Mouse (Mus musculus) A20 (cell line): Measurements from ENCODE around the gene Slc1a3.
"Not testable (repeated sequence)": the region's sequence is repeated elsewhere in the genome, so short reads cannot be mapped to it uniquely, and the experiment has no call there.

Experiments
- DNase-seq: peaks from one replicate; pipeline ENCODE4 v3.0.0-alpha.2; 2011; ENCODE audit warnings: low read depth, low spot score

Slc1a3 gene

DNA sequence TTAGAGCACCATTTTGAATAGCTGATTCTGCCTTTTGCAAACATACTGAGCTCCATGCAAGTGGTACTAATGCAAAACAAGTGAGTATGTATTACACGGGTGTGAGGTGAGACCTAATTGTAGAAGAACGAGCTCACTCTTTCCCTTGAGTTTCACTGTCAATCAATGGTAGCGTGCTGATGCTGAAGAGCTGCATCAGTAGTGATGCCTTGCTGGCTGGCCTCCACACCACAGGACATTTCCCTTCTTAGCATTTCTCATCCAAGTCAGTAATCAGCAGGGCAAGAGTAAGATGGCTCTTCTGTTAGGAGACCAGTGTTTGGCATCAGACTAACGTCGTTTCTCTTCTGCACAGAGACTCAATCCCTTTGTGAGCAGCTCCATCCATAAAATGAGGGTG lies 4.0 kb downstream of the Slc1a3 start:
- no peak for DNase-seq

- no peak for DNase-seq
These were observed 4.4 kb downstream of the Slc1a3 start for GRCm38 (mm10) chr15:8706178-8706577.

DNA sequence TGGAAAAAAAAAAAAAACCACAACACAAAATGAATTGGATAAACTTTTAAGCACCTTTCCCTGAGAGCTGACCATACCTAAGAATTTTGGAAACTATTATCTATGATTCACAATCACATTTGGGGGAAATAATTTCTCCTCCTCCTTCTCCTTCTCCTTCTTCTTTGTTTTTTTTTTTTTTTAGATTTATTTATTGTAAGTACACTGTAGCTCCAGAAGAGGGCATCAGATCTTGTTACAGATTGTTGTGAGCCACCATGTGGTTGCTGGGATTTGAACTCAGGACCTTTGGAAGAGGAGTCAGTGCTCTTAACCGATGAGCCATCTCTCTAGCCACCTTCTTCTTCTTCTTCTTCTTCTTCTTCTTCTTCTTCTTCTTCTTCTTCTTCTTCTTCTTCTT lies 5.0 kb downstream of the Slc1a3 start:
- DNase-seq, result not testable (repeated sequence)

DNA sequence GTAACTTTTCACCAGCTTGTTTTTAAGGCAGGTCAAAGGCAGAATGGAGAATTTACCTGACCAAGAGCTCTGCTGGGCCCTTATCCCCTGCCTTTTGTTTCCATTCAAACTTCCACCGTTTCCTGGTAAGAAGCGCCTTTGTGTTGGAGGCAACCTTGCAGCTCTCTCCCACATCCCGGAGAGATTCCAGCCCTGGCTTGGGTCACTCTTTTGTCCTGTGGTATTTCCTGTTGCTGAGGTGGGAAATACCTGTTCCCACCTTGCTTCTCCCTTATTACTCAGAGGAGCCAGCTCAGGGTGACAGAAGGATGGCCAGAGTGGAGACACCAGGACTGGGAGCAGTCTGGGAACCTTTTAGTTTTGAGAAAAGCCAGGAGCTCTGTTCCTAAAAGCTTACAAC lies 12.6 kb downstream of the Slc1a3 start:
- no peak for DNase-seq

DNA sequence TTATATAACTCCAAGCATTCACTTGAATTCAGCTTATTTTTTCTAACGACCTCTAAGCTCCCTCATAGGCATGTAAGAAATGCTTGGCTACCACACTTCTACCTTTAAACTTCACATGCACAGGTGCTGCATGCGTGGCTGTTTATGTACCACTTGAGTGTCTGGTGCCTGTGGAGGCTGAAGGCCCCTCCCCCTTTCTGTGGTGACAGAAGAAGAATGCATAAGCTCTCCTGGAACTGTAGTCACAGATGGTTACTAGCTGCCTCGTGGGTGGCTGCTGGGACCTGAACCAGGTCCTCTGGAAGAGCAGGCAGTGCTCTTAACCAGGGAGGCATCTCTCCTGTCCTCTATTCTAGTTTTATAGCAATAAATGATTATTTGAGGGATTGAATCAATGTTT lies 13.1 kb downstream of the Slc1a3 start:
- DNase-seq, result no peak

- not testable (repeated sequence) for DNase-seq
These were observed 20.4 kb downstream of the Slc1a3 start for GRCm38 (mm10) chr15:8690141-8690540.

DNA sequence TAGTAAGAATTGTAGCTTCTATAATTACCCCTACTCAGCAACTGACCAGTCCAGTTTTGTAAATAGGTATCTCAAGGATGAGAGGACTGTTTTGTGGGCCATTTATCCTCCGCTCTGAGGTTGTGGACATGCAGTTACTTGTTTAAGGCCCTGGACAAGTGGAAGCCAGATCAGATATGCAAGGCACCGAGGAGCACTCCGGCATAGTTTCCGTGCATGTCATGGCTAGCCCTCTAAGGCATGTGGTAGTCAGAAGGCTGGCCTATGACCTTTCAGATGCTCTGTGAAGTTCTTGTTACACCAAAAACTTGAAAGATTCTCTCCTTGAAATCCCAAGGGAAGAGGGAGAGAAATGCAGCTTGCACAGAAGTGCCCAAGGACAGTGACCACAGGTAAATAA lies 23.7 kb downstream of the Slc1a3 start:
- no peak for DNase-seq

DNA sequence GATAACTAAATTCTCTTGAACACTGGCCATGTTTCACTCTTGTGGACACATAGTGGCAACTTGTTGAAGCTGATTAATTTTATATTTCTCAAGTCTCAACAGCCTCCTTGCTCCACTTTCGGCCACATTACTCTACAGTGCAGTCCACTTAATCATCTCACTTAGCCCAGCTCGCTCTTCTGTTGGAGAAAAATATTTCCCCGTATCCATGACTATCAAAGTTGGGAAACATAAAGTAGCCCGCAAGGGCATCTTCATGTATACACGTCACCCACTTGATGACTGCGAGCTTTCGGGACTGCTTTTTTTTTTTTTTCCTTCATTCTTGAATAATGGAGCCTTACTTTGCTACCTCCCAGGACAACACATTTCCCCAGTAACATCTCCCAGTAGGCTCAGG lies 25.1 kb downstream of the Slc1a3 start:
- DNase-seq, result no peak

DNA sequence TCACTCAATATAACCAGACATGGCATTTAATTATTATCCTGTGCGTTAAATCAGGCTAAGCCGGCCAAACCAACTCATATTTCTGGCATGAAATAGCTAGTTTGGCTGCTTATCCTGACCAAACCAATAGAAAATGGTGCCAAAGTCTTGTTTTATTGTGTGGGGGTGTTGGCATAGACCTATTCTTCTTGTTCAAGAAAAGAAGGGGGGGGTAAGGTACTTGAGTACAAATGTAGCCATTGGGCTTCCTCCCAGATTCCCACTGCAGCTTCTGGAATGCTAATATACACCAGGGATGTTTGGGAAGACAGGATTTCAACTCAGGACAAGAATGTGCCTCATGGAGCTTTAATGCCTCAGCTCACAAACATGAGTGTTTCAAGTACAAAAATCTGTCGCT lies 26.3 kb downstream of the Slc1a3 start:
- DNase-seq, result no peak

DNA sequence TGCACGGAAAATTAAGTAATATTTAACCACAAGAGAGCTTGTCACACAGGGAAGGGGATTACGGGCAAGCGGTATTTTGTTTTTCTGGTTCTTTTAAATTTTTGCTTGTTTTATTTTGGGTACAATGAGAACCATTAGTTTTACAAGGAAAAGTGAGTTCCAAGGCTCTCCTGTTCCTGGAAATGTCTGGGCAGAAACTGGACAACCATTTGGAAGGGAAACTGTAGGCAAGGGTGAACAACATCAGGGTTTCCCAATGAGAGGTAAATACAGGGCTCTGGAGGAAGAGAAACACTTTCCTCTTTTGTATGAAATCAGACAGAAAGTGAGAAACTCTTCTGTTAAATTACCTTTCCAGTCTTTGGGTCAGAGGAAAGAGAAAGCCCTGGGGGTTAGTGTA lies 27.7 kb downstream of the Slc1a3 start:
- no peak for DNase-seq

DNA sequence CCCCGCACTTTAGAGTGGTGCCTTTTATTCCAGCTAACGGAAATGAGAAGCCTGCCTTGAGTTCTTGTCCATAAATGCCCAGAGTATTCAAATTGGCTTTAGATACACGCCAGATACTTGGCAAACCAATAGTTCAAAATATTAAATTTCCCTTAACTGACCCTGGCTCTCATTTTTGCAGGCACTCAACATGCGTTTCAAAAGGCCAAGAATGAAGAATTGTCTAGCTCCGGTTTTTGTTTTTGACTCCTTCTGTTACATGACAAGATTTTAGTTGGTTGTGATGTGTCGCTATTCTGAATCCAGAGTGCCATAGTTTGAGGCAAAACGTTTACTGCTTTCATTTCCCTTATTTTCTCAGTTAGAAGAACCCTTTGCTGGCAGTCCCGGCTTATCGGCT lies 28.1 kb downstream of the Slc1a3 start:
- DNase-seq, result peak; percentile 72

DNA sequence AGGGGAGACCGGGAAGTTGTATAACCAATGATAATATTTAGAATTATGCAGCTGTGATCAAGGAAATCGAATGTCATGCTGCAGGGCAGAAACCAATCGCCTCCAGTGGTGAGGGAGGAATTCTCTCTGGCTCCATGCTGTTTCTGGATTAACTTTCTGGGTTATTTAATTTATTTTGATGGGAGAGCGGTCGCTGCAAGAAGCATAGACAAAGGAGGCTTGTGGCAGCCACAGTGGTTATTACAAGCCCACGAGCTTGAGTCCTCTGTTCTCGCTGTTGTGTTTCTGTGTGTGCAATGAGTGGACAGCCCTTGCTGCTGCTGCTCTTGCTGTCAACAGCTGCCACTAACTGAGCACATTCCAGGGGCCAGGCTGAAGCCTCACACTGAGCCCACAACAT lies 28.6 kb downstream of the Slc1a3 start:
- no peak for DNase-seq

DNA sequence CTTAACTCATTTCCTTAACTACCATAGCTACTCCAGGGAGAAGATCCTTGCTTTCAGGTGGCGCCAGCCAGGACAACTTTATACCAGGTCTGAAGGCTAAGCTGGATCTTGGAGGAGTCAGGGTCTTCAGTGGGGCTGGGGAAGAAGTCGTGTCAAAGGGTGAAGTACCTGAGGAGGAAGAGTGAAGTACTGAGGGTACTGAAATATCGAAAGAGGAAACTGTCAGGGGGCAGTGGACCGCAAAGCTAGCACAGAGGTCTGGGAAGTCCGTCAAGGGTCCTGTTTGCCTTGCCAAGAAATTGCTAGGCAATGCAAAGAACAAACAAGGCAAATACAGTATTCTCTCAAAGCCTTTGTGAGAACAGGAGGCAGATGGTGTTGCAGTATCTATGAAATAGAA lies 29.6 kb downstream of the Slc1a3 start:
- peak; percentile 84 for DNase-seq

DNA sequence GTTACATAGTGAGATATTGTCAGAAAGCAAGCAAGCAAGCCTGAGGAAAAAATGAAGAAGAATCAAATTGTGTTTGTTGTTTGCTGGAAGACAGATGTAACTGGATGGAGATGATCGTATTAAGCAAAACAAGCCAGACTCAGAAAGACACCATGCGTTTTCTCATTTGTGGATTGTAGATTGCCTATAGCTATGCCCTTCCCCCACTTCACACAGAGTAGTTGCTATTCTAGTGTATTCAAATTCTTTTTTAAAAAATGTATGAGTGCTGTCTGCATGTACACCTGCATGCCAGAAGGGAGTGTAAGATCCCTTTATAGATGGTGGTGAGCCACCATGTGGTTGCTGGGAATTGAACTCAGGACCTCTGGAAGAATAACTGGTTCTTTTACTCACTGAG lies 33.6 kb downstream of the Slc1a3 start:
- peak; percentile 88 for DNase-seq

- peak; percentile 88 for DNase-seq
These were observed 34.3 kb downstream of the Slc1a3 start for GRCm38 (mm10) chr15:8676211-8676691.

- DNase-seq, result peak; percentile 70
These were observed 34.9 kb downstream of the Slc1a3 start for GRCm38 (mm10) chr15:8675616-8676015.

- DNase-seq, result peak; percentile 56
These were observed 38.0 kb downstream of the Slc1a3 start for GRCm38 (mm10) chr15:8672532-8672931.

DNA sequence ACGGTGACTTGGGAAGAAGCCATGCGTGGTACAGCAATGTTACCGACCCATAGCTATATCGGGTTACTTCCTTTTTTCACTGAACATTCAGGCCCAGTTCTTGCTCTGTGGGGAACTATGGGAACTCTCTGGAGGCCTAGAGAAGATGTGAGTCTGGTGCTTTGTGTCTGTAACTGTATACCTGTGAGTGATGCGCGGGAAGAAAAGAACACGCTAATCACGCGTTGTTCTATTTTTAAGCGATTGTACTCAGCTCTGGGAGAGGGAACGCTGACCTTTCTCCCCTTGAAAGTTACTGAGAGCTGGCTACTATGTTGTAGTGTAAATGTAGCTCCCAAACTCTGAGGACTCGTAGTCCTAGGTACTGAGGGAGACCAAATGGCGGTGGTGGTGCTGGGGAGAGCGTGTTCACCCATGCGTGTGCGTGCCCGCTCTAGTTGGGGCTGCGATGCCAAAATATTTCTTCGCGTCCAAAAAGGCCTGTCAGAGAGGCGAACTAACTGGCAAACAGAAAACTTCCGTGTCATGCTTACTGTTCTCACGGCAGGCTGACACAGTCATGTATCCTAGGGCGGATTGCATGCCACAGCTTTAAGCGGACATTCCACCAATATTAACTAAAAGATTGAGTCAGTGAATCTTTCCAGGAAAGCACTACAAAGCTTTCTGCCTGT lies 42.6 kb downstream of the Slc1a3 start:
- DNase-seq, result peak; percentile 76

DNA sequence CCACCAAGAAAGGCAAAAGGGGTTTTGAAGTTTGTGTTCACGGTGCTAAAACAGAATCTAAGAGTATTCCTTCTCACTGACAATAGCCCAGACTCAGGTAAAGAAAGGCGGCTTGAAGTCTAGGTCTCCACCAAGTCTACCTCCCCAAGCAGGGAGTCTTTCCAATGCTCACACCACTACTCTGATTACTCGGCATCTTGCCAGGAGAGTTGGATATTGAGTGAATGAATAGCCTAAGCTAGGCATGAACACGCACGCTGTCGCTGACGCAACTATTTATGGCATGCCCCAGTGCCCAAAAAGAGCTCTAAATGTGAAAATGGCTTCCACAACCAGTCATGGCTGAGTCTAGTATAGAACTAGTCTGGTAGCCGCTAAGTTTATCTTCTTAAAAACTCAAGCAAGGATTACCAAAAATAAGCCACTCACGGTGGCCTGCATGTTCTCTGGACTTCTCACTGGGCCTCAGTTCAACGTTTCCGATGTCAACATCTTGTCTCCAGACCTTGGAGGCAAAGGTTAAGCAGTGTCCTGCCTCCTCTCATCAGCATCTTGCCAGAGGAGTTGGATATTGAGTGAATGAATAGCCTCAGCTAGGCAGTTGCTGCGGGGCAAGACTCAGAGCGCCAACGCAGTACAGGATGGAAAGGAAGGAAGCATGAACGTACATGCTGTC lies 44.8 kb downstream of the Slc1a3 start:
- peak; percentile 20 for DNase-seq

GRCm38 (mm10) chr15:8663348-8664099 lies 47.0 kb downstream of the Slc1a3 start:
- DNase-seq, result no peak

GRCm38 (mm10) chr15:8661856-8662255 lies 48.7 kb downstream of the Slc1a3 start:
- DNase-seq, result no peak

- DNase-seq, result no peak
These were observed 50.6 kb downstream of the Slc1a3 start for GRCm38 (mm10) chr15:8659977-8660376.
